Mouse (Mus musculus) frontal cortex, postnatal 36 days (tissue): ENCODE results near the gene Gpr15.

ENCODE experiments used
- DNase-seq, 2 experiments: peaks; one replicate each; pipeline ENCODE4 v3.0.0; 2022; ENCODE audit warnings: low spot score in 2 of 2

The Gpr15 gene

DNA sequence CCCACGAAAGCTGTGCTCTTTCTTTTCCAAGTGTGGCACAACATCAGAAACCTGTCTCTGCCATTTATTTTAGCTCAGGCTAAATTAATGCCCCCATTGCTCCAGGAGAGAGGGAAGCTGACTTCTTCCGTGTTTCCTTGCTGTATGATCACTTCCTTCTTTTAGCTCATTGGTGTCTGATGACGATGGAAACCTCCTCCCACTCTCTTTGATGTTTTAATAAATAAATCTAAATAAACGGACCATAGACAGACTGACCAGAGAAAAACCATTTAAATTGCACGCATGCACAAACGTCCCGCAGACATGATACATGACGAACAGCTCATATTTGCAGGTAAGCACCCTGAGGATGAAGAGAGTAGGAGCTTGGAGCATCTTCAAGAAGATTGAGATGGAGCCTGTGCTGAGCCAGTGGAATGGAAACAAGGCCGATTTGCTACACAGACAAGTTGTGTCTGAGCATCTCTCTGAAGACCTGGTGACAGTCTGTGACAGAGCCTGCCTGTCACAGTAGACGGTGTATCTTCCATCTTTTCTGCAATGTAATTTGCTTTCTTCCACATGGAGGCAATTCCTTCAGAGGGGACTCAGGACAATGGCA is 16.4 kb downstream of the Gpr15 start:
- no peak for DNase-seq

GRCm38 (mm10) chr16:58701779-58702178 is 17.1 kb downstream of the Gpr15 start:
- DNase-seq, result no peak

GRCm38 (mm10) chr16:58700816-58701424 is 17.9 kb downstream of the Gpr15 start:
- DNase-seq, result no peak

- no peak for DNase-seq
Measured at GRCm38 (mm10) chr16:58700174-58700573, 18.7 kb downstream of the Gpr15 start.

GRCm38 (mm10) chr16:58697261-58697660 is 21.6 kb downstream of the Gpr15 start:
- no peak for DNase-seq

DNA sequence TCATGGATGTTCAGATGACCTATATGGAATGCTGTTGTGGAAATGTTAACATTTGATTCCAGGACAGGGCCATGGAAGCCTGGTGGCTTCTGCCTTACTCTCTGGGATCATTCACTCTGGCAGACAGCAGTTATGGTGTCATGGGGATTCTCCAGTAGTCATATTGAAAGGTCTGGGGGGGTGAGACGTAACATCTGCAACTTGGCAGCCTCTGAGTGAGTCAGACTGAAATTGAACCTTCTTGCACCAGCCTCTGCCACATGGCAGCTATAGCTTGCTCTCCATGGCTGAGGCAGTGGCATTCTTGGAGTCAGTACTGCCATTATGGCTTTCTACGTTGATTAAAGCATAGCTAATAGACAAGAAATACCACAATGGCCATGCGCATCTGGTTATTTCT is 22.1 kb downstream of the Gpr15 start:
- no peak for DNase-seq

- no peak for DNase-seq
Measured at GRCm38 (mm10) chr16:58694091-58694490, 24.8 kb downstream of the Gpr15 start.

DNA sequence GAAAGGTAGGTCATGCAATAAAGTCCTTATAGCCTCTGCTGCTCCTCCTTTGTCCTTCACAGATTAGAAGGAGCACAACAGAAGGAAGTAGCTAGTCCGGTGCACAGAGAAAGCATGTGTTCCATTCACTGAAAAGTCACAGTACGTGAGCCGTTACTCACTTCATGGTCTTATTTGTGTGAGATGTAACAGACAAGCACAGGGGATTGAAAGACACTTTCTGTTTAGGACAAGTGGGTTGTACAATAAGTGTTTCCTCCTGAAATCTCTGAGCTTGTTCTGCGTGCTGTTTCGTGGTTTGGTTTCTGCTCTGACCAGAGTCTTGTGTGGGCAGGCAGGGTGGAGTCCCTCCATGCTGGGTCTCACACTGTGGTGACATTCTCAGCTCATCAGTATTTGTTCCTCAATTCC is 28.5 kb downstream of the Gpr15 start:
- DNase-seq, result no peak

- no peak for DNase-seq
Measured at GRCm38 (mm10) chr16:58689555-58690169, 29.2 kb downstream of the Gpr15 start.

GRCm38 (mm10) chr16:58688534-58688933 is 30.3 kb downstream of the Gpr15 start:
- DNase-seq, result no peak

DNA sequence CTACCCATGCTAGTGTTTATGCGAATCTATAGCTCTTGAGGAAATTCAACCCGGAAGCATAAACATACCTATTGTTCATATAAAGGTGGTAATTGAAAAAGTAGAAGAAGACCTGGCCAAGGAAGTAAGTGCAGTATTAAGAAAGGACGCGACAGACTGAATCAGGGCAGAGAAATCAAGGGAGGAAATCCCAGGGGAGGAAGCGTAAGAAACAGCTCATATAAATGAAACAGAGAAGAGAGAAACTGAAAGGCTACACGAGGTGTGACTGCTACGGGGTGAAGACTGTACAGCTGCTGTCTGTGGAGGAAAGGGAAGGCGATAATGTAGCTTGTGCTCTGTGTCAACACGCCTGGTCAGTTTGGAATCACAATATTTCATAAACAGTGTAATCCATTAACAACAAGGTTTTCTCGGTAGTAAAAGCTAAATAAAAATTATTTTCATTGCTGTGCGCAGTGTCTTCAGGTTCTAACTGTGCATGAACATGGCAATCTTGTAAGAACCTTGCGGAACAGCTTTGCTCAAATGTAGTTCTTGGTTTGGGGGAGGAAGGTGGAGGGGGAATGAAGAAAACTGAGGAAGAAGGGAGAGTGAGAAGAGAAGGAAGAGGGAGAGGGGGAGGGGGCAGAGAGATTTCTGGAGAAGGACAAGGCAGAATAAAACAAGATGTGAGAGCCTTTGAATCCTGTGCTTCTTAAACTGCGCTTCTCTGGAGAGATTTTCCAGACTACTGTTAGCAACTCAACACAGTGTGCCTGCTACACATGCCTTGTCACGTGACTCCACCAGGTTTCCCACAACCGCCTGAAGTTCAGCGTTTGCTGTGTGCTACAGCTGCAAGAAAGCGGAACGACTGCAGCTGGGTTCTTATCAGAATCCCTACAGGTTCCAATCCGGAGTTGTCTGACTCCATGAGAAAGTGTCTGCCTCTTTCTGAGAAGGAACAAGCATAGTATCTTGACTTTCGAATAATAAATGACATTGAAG is 33.0 kb downstream of the Gpr15 start:
- no peak for DNase-seq

GRCm38 (mm10) chr16:58684537-58684936 is 34.3 kb downstream of the Gpr15 start:
- DNase-seq, result no peak

DNA sequence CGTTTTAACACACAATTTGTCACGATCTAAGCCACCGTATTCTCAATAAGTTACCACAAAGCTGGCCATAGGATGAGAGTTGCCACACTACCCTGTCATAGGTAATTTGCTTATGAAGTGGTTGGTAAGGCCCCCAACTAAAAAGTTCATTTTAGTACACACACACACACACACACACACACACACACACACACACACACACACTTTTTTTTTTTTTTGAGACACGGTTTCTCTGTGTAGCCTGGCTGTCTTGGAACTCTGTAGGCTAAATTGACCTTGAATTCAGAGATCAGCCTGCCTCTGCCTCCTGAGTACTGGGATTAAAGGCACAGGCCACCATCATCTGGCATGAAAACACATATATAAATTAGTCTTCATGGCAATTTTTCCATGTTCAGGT is 35.0 kb downstream of the Gpr15 start:
- DNase-seq, result no peak

DNA sequence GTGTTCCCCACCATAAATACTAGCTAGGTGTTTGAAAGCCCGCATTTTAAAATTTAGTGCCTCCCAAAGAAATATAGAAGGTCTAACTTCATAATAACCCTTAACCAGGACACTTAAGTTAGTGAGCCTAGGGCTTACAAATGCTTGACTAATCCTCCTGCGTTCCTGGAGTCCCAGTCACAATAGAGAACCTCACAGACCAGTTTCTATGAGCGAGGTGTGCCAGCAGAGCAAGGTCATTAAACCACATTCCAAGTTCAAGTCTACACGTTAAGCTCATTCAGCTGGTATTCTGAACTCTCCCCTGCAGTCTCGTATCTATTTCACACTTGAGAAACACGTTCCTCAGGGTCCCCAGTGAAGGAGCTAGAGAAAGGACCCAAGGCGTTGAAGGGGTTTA is 36.0 kb downstream of the Gpr15 start:
- DNase-seq, result no peak

DNA sequence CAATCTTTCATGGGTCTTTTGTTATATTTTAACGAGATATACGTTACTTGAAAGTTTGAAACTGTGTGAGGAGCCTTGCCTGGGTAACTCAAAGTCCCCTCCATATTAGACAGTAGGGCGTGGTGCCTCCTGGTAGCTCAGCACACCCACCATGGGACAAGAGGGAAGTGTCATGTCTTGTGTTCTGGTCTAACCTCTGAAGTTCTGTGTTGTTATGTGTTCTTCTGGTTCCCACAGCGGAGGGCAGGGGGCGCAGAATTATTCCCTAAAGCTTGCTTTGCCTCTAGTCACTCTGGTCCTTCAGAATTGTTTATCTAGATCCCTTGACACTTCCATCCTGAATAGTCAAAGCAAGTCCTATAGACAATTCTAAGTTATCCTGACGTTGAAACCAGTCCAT is 36.8 kb downstream of the Gpr15 start:
- DNase-seq, result no peak

- DNase-seq, result no peak
Measured at GRCm38 (mm10) chr16:58678660-58679059, 40.2 kb downstream of the Gpr15 start.

DNA sequence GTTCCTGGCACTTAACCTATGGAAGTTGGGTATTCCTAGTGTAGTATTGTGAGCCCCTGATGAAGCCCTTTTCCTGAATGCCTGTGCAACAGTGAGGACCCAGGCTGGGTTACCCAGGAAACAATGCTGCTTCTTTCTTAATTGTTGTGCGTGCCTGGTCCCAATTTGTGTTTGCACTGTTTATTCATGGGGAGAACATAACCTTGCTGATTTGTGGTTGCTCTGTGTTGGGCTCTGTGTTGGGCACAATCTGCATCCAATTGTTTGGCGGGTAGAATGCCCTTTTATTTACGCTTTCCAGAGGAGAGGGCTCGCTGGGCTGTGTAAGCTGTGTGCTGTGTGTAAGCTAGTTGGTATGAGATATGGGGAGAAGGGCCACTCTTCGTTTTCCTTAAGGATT is 41.4 kb downstream of the Gpr15 start:
- no peak for DNase-seq

DNA sequence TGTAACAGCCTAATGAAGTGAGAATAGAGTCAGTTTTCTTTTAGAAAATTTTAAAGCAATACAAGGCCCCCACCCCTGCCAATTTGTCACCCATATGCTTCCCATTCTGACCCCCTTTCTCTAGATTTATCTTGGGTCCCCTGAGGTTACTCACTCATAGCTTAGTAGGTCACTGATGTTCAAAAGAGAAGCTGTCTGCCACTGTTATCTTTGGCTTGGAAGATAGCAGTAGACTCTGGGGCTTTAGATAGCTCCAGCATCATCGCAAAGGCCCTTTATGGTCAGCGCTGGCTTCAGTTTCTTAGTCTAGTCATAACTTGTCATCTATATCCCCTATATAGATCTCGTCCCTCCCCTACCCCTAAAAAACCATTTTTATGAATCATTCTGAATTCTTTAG is 42.2 kb downstream of the Gpr15 start:
- DNase-seq, result no peak

- DNase-seq, result no peak
Measured at GRCm38 (mm10) chr16:58676156-58676555, 42.7 kb downstream of the Gpr15 start.

- DNase-seq, result peak; percentile 30 to 36
Measured at GRCm38 (mm10) chr16:58675256-58675655, 43.6 kb downstream of the Gpr15 start.

GRCm38 (mm10) chr16:58673811-58674410 is 45.0 kb downstream of the Gpr15 start:
- DNase-seq, result no peak

- no peak for DNase-seq
Measured at GRCm38 (mm10) chr16:58672396-58672795, 46.5 kb downstream of the Gpr15 start.
